Mouse (Mus musculus) common myeloid progenitor, adult 5-6 weeks (primary cell): ENCODE measurements around the gene Prkd2. TPM values are rescaled to one million over a fixed set of nuclear protein-coding genes. Genes with fewer than 3 reads are reported as not detected.

Experiments used
- ATAC-seq: replicated peaks from 2 replicates; pipeline ENCODE4 v1.8.0; 2016; ENCODE audit warnings: low read depth, mild to moderate bottlenecking, moderate TSS enrichment, inconsistent platforms; ENCODE audit not compliant: poor library complexity, severe bottlenecking
- total RNA-seq: library from RNA; stranded (forward); fragments of 200-1000, 187-1606 nt; gene quantifications from 2 replicates; pipeline ENCODE4 v1.2.3, GENCODE M21; 2017

The Prkd2 gene
- total RNA-seq, 1 experiment from 2014 or later, result 12.9 TPM

GRCm38 (mm10) chr7:16914453-16915343 is 72.0 kb downstream of the Prkd2 start:
- ATAC-seq, result no peak

DNA sequence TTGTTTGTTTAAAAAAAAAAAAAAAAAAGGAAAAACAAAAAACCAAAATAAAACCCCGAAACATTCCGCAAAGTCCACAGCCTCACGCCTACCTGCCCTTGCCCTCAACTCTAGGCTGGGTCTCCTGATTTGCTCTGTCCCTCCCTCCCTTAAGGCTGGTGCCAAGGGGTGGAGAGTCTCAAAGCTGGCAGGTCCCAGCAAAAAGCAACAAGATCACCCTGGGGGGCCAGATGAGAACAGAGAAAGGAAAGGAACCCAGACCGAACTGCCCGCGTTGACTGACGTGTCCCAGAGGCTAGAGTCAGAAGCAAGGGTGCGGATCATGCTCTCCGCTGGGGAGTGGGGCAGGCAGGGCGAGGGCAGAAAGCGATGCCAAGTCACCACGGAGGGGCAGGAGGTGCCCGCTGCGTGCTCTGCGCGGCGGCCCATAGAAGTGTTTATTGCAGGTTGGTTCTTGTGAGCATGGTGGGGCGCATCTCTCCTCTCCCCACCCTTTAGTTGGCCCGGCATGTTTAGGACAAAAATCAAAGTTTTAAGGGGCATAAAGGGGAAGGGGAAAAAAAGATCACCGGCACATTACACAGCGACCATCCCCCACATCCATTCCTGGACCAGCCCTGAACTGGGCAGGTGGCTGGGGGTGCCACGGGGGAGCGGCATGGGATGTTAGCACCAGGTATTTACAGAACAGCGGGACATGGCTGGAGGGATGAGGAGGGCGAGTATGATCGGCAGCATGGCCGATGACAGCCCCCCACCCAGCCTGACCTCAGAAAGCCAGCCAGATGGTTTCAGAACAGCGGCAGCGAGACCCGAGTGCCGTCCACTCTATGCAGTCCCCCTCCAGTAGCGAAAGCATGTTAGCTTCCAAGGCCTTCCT is 73.0 kb downstream of the Prkd2 start:
- ATAC-seq, result no peak

DNA sequence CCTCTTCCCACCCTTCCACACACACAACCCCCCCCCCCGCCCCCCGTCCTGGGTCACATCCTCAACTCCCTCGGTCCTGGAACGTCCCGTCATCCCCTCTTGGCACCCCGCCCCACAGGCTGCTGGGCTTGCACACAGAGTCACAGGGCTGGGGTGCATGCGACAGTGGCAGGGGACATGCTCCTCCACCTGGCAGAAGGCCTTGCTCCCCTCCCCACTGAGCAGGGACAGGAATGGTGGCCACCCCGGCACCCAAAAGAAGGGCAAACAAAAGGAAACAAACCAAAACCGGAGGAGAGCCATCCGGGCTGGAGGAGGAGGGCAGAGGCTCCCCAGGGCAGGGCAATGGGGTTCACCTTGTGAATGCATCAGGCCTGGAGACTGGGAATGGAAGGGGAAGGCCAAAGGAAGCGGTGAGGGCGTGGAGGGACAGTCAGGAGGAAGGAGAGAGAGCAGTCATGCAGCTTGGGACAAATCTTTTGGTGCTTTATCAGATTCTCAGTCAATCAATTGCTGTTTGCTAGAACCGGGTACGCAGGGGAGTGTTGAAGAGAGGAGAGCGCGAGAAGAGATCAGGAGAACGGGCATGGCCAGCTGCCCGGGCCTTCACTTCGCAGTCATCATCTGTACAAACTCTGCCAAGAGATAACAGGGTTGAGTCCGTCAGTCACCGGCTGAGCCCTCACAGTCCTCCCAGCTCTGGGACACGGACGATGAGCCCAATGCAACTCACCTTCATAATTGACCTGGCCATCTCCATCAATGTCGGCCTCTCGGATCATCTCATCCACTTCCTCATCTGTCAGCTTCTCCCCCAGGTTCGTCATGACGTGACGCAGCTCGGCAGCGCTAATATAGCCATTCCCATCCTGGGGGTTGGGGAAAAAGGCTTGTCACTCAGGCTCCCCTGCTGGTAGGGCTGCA is 73.9 kb downstream of the Prkd2 start:
- no peak for ATAC-seq

DNA sequence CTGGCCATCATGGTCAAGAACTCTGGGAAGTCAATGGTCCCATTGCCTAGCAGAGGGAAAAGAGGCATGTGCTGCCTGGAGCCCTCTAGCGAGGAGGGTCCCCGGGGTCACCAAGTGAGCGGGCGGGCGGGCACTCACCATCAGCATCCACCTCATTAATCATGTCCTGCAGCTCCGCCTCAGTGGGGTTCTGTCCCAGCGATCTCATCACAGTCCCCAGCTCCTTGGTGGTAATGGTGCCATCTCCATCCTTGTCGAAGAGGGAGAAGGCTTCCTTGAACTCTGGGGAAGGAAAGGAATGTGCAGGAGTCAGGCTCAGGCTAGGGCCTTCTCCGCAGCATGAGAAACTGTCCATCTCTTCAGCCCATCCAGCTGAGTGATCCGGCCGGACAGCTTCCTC is 74.7 kb downstream of the Prkd2 start:
- ATAC-seq, result no peak

DNA sequence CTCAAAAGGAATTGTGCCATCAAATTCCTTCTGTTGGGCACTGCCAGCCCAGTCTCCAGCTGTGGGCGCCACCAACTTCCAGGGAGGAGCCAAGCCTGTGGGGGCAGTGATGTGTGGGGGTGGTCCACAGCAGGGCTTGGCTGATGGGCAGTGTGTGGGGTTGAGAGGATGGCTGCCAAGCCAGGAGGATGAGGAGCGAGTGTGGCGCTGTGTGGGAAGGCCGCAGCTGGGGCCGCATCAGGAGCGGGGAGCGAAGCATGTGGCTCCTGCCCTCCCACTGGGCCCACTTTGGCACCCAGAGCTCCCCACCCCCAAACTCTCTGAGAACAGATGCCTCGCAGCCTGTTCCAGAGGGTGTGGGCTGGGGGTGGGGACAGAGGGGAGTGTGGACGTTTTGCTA is 75.3 kb downstream of the Prkd2 start:
- ATAC-seq, result no peak

DNA sequence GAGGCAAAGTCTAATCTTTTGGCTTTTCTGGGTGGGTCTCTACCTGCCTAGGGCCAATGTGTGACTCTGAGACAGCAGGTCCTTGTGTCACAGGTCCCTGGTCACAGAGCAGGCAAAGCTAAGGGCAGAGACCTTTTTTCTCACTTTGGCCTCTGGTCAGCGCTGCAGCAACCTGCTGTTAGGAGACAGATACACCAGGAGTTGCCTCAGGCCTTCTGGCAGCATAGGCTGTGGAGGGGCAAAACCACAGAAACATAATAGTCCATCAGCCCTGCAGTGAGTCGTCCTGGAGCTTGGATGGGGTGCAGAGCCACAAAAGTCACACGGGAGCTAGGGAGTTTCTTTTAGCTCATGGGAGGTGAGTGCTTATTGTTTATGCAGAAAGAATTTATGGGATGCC is 76.0 kb downstream of the Prkd2 start:
- no peak for ATAC-seq

DNA sequence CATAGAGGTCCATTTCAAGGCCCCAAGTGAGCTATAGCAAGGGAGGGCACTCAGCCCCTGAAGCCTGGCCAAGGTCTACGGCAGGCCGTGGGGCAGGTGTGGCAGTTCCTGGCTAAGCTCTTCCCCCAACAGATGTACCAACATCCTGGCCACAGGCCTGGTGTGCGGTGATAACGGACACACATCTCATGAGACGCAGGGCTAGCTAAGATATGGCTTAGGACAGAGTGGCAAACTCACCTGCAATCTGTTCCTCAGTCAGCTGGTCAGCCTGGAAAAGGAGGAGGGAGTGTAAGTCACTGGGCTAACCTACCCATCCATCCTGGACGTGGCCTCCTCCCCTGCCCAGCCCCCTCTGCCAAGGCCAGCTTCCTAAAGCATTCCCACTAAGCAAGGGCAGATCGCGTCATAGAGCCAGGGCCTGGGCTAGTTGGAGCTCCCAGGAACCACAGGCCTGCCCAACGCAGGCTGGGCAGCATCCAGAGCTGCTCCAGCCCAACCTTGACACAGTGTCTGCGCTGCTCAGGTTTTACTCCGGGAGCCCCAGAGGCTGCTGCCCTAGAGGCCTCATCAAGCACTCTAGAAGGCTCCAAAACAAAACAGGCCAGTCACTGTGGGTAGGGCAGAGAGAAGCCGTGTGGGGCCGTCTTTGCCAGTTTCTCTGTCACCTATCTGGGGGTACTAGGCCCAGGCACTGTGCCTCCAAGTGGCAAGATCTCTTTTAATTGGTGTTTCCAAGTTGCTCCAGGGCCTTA is 76.9 kb downstream of the Prkd2 start:
- no peak for ATAC-seq

Other genes with a start within 250 kb of the Prkd2 start
- 13.9 and 15.9 TPM in 2 replicates for gene Arhgap35, start 227.9 kb upstream of the Prkd2 start, total RNA-seq
- not detected in 2 replicates for gene Ceacam15, start 167.2 kb upstream of the Prkd2 start, total RNA-seq
- not detected in 2 replicates for gene Ceacam9, start 121.0 kb upstream of the Prkd2 start, total RNA-seq
- 70.4 and 72.4 TPM in 2 replicates for gene Ap2s1, start 104.5 kb upstream of the Prkd2 start, total RNA-seq
- gene Slc1a5, start 61.6 kb upstream of the Prkd2 start, total RNA-seq, result 30.6 and 51.4 TPM in 2 replicates
- 50.2 and 51.1 TPM in 2 replicates for gene Strn4, start 27.0 kb upstream of the Prkd2 start, total RNA-seq
- gene Fkrp, start 26.2 kb upstream of the Prkd2 start, total RNA-seq, result 9.1 and 11.4 TPM in 2 replicates
- 0.14 and 1.1 TPM in 2 replicates for gene Dact3, start 32.4 kb downstream of the Prkd2 start, total RNA-seq
- 3.1 TPM in 1 of 2 replicates, not detected in the other for gene Gng8, start 48.9 kb downstream of the Prkd2 start, total RNA-seq
- gene Ptgir, start 63.6 kb downstream of the Prkd2 start, total RNA-seq, result 0.10 and 0.73 TPM in 2 replicates
- gene Calm3, start 81.2 kb downstream of the Prkd2 start, total RNA-seq, result 512 and 545 TPM in 2 replicates
- gene Pnmal2, start 101.8 kb downstream of the Prkd2 start, total RNA-seq, result not detected in 2 replicates
- gene Pnmal1, start 116.8 kb downstream of the Prkd2 start, total RNA-seq, result 0.09 TPM in 1 of 2 replicates, not detected in the other
- gene Gm42372, start 140.2 kb downstream of the Prkd2 start, total RNA-seq, result 0.37 TPM in 1 of 2 replicates, not detected in the other
- 6.5 and 8.2 TPM in 2 replicates for gene Ccdc8, start 149.8 kb downstream of the Prkd2 start, total RNA-seq
- 75.0 and 99.0 TPM in 2 replicates for gene Ppp5c, start 185.0 kb downstream of the Prkd2 start, total RNA-seq
- gene Hif3a, start 219.5 kb downstream of the Prkd2 start, total RNA-seq, result 0.82 and 2.2 TPM in 2 replicates
- gene Psg16, start 231.1 kb downstream of the Prkd2 start, total RNA-seq, result 1.0 TPM in 1 of 2 replicates, not detected in the other